Mouse (Mus musculus): ENCODE data around the gene Dtd1. TPM values are rescaled to one million over a fixed set of nuclear protein-coding genes. Genes with fewer than 3 reads are reported as not detected.
A peak's percentile ranks its signal among the peaks of the same experiment; 100 is the strongest.

The Dtd1 gene
- polyA plus RNA-seq, 1 experiment from 2014 or later: 27.9 TPM

DNA sequence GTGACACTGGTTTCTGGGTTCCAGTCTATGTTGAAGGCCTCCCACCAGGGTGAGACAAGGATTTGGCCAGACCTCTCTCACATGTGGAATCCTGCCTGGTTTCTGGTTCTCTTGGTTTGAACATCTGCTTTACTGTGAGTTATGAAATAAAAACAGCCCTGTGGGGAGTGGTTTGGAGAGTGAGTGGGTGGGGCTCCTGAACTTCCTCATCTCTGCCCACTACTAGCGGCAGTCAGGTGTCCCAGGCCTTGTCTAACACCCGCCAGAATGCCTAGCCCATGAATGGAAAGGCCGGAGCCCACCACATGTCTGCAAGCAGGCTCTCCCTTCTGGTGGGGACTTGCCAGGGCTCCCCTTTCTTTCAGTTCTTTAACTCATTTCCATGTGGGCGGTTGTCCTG is 42.3 kb downstream of the Dtd1 start:
- Histone ChIP-seq H3K27me3 (replicated peaks) (no peaks in the 10 kb centered on the region), H3K9me3 (no peaks in the 10 kb centered on the region), H3K9ac (no peak overlapping the region), H3K36me3 (no peaks in the 10 kb centered on the region), H3K27ac (replicated peaks) (no peak overlapping the region), H3K4me3 (no peak overlapping the region), H3K4me2 (no peak overlapping the region), H3K4me1 (peaks cover 6% of the 10 kb centered on the region)
- WGBS: 78% methylated on average over 4 of the region's 4 CpGs
- no peak for ATAC-seq (ENCODE audit: extremely low read depth, insufficient number of reproducible peaks, low FRiP score, low TSS enrichment)

GRCm38 (mm10) chr2:144646360-144646759 is 46.7 kb downstream of the Dtd1 start:
- ATAC-seq (ENCODE audit: extremely low read depth, insufficient number of reproducible peaks, low FRiP score, low TSS enrichment): no peak
- Histone ChIP-seq H3K27me3 (replicated peaks) (no peaks in the 10 kb centered on the region), H3K4me2 (no peak overlapping the region), H3K9me3 (no peaks in the 10 kb centered on the region), H3K27ac (replicated peaks) (no peak overlapping the region), H3K4me1 (peaks cover 6% of the 10 kb centered on the region), H3K9ac (no peak overlapping the region), H3K36me3 (no peaks in the 10 kb centered on the region), H3K4me3 (no peak overlapping the region)
- 82% methylated on average over 10 of the region's 10 CpGs for WGBS

DNA sequence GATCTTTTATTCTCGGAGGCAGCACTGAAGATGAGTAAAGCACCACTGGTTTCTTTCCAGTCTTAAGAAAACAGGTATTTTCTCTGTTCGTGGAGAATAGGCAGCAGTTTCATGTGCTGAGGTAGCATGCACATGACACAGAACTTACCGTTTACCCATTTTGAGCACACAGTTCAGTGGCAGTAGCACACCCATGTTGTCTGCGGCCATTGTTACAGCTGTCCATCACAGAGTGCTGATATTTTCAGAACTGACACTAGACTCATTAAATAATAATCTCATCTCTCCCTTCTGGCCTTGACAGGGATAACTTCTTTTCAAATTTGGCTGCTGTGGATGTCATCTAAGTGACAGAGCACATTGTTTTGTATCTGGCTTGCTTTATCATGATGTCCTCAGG is 47.5 kb downstream of the Dtd1 start:
- ATAC-seq (ENCODE audit: extremely low read depth, insufficient number of reproducible peaks, low FRiP score, low TSS enrichment): no peak
- H3K4me3 ChIP-seq: no peak overlapping the region
- WGBS: 80% methylated on average over 4 of the region's 4 CpGs
- H3K36me3 ChIP-seq: no peaks in the 10 kb centered on the region
- H3K27ac ChIP-seq (replicated peaks): no peak overlapping the region
- peaks cover 6% of the 10 kb centered on the region for H3K4me1 ChIP-seq
- no peak overlapping the region for H3K9ac ChIP-seq
- H3K4me2 ChIP-seq: no peak overlapping the region
- no peaks in the 10 kb centered on the region for H3K9me3 ChIP-seq
- no peaks in the 10 kb centered on the region for H3K27me3 ChIP-seq (replicated peaks)

DNA sequence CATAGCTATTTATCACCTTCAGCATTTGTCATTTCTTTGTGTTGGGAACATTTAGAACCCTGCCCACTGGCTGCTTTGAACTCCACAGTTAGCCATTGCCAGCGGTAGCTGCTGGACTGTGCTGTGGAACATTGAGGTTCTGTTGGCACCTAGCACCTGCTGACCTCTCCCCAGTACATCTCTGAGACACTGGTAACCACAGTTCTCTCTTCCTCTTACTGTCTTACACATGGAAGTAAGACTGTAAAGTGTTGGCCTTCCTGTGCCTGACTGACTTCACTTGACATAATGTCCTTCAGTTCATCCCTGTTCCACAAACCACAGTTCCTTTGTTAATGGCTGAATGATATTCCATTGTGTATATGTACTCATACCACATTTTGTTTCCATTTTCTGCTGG is 50.3 kb downstream of the Dtd1 start:
- Histone ChIP-seq H3K4me2 (no peak overlapping the region), H3K9ac (no peak overlapping the region), H3K4me1 (no peaks in the 10 kb centered on the region), H3K36me3 (no peaks in the 10 kb centered on the region), H3K4me3 (no peak overlapping the region), H3K27me3 (replicated peaks) (no peaks in the 10 kb centered on the region), H3K9me3 (no peaks in the 10 kb centered on the region), H3K27ac (replicated peaks) (no peak overlapping the region)
- 83% methylated on average over 1 of the region's 1 CpGs for whole genome bisulfite sequencing
- no peak for ATAC-seq (ENCODE audit: extremely low read depth, insufficient number of reproducible peaks, low FRiP score, low TSS enrichment)

- H3K9ac ChIP-seq: no peak overlapping the region
- no peak overlapping the region for H3K27ac ChIP-seq (replicated peaks)
- H3K36me3 ChIP-seq: no peaks in the 10 kb centered on the region
- H3K4me1 ChIP-seq: no peaks in the 10 kb centered on the region
- H3K4me3 ChIP-seq: no peak overlapping the region
- ATAC-seq (ENCODE audit: extremely low read depth, insufficient number of reproducible peaks, low FRiP score, low TSS enrichment): no peak
- 89% methylated on average over 4 of the region's 4 CpGs for WGBS
- H3K9me3 ChIP-seq: no peaks in the 10 kb centered on the region
- H3K27me3 ChIP-seq (replicated peaks): no peaks in the 10 kb centered on the region
- H3K4me2 ChIP-seq: no peak overlapping the region
These were observed 53.1 kb downstream of the Dtd1 start for GRCm38 (mm10) chr2:144652841-144653240.

- H3K27ac ChIP-seq (replicated peaks): no peak overlapping the region
- no peak overlapping the region for H3K4me3 ChIP-seq
- 82% methylated on average over 3 of the region's 3 CpGs for WGBS
- no peaks in the 10 kb centered on the region for H3K36me3 ChIP-seq
- H3K9ac ChIP-seq: no peak overlapping the region
- H3K4me1 ChIP-seq: no peaks in the 10 kb centered on the region
- ATAC-seq (ENCODE audit: extremely low read depth, insufficient number of reproducible peaks, low FRiP score, low TSS enrichment): no peak
- no peak overlapping the region for H3K4me2 ChIP-seq
- H3K27me3 ChIP-seq (replicated peaks): no peaks in the 10 kb centered on the region
- H3K9me3 ChIP-seq: no peaks in the 10 kb centered on the region
These were observed 55.6 kb downstream of the Dtd1 start for GRCm38 (mm10) chr2:144655307-144655706.

DNA sequence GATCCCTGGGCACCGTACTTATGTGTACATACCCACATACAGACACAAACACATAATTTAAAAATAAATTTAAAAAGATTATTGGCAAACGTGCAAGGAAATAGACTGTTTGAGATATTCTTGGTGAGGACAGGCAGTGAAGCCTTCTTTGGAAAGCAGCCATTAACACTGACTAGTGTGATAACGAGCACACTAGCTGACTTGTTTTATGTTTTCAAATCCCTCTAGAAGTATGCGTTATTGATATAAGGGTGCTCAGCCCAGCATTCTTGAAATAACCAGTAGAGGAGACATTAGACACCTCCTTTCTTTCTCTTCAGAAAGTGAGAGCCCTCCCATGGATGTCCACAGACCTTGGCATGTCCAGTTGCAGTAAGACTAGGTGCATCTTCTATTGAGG is 68.8 kb downstream of the Dtd1 start:
- Histone ChIP-seq H3K27me3 (replicated peaks) (no peaks in the 10 kb centered on the region), H3K9me3 (peaks cover 4% of the 10 kb centered on the region; the same call in 1 of the 2 replicates), H3K4me1 (peaks cover 8% of the 10 kb centered on the region; the same call in 1 of the 2 replicates), H3K36me3 (no peaks in the 10 kb centered on the region), H3K4me2 (no peak overlapping the region), H3K4me3 (no peak overlapping the region), H3K27ac (replicated peaks) (peak overlapping the region; percentile 36; the same call in 1 of the 2 replicates), H3K9ac (no peak overlapping the region)
- 53% methylated on average over 4 of the region's 4 CpGs for WGBS
- ATAC-seq (ENCODE audit: extremely low read depth, insufficient number of reproducible peaks, low FRiP score, low TSS enrichment): no peak

- WGBS: 73% methylated on average over 5 of the region's 5 CpGs
- no peaks in the 10 kb centered on the region for H3K27me3 ChIP-seq (replicated peaks)
These were observed 70.7 kb downstream of the Dtd1 start for GRCm38 (mm10) chr2:144670289-144670930.

GRCm38 (mm10) chr2:144672397-144672796 is 72.7 kb downstream of the Dtd1 start:
- H3K9me3 ChIP-seq: peaks cover 4% of the 10 kb centered on the region; the same call in 1 of the 2 replicates
- no peak for ATAC-seq (ENCODE audit: extremely low read depth, insufficient number of reproducible peaks, low FRiP score, low TSS enrichment)
- H3K36me3 ChIP-seq: no peaks in the 10 kb centered on the region
- 72% methylated on average over 5 of the region's 5 CpGs for WGBS
- H3K4me2 ChIP-seq: no peak overlapping the region
- peaks cover 22% of the 10 kb centered on the region for H3K4me1 ChIP-seq
- no peaks in the 10 kb centered on the region for H3K27me3 ChIP-seq (replicated peaks)
- no peak overlapping the region for H3K4me3 ChIP-seq
- no peak overlapping the region for H3K9ac ChIP-seq
- no peak overlapping the region for H3K27ac ChIP-seq (replicated peaks)

More at GRCm38 (mm10) chr2:144670289-144670930, 70.7 kb downstream of the Dtd1 start:
- Histone ChIP-seq H3K4me1 (peaks cover 8% of the 10 kb centered on the region; the same call in 1 of the 2 replicates), H3K36me3 (no peaks in the 10 kb centered on the region), H3K9ac (no peak overlapping the region), H3K4me2 (no peak overlapping the region), H3K27ac (replicated peaks) (no peak overlapping the region), H3K4me3 (no peak overlapping the region), H3K9me3 (peaks cover 4% of the 10 kb centered on the region; the same call in 1 of the 2 replicates)
- no peak for ATAC-seq (ENCODE audit: extremely low read depth, insufficient number of reproducible peaks, low FRiP score, low TSS enrichment)

GRCm38 (mm10) chr2:144676546-144677228 is 77.0 kb downstream of the Dtd1 start:
- no peak for ATAC-seq (ENCODE audit: extremely low read depth, insufficient number of reproducible peaks, low FRiP score, low TSS enrichment)

DNA sequence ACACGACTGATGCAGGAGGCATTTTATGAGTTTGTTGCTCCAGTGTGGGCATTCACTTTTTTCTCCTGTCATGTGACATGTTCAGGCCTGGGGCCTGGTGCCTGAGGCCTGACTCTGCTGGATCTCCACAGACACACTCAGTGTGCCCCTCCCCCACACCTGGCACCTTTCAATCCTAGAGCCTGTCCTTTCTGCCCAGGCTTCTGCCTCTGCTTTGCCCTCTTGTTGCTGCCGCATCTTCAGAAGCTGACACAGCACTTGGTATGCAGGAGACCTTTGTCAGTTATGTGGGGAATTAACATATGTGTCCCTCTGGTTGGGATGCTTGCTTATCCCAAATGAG is 77.5 kb downstream of the Dtd1 start:
- H3K27me3 ChIP-seq (replicated peaks): no peaks in the 10 kb centered on the region
- peaks cover 22% of the 10 kb centered on the region for H3K4me1 ChIP-seq
- no peak overlapping the region for H3K4me3 ChIP-seq
- ATAC-seq (ENCODE audit: extremely low read depth, insufficient number of reproducible peaks, low FRiP score, low TSS enrichment): no peak
- H3K9ac ChIP-seq: no peak overlapping the region
- no peak overlapping the region for H3K27ac ChIP-seq (replicated peaks)
- WGBS: 53% methylated on average over 2 of the region's 2 CpGs
- H3K4me2 ChIP-seq: no peak overlapping the region
- no peaks in the 10 kb centered on the region for H3K36me3 ChIP-seq
- no peaks in the 10 kb centered on the region for H3K9me3 ChIP-seq

More at GRCm38 (mm10) chr2:144676546-144677228, 77.0 kb downstream of the Dtd1 start:
- Histone ChIP-seq H3K9me3 (peaks cover 2% of the 10 kb centered on the region; the same call in 1 of the 2 replicates), H3K36me3 (no peaks in the 10 kb centered on the region), H3K4me1 (peaks cover 22% of the 10 kb centered on the region), H3K9ac (no peak overlapping the region), H3K27ac (replicated peaks) (no peak overlapping the region), H3K27me3 (replicated peaks) (no peaks in the 10 kb centered on the region), H3K4me3 (peak overlapping the region; percentile 8; the same call in 1 of the 2 replicates), H3K4me2 (peak overlapping the region; percentile 47)
- 38% methylated on average over 13 of the region's 13 CpGs for WGBS

DNA sequence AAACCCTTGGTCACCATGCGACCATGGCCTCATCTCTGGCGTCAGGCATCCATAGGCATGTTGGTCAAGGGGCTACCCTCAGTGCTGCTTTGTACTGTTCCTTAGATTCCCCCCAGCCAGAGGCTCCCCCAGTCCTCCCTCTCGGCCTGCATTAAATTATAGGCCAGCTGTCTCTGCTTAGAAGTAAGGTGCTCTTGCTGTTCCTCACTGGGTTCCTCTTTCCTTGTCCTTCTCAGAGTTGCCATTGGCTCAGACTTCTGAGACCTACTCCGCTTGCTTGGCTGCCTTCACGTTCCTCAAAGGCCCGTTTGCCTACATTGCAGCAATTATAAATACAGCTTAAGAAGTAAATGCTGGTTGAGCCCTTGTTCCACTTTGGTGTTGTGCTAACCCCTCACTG is 79.1 kb downstream of the Dtd1 start:
- no peak overlapping the region for H3K9ac ChIP-seq

More for the DNA sequence above, 79.1 kb downstream of the Dtd1 start:
- Histone ChIP-seq H3K36me3 (no peaks in the 10 kb centered on the region), H3K27me3 (replicated peaks) (no peaks in the 10 kb centered on the region), H3K4me2 (no peak overlapping the region), H3K4me3 (no peak overlapping the region), H3K27ac (replicated peaks) (no peak overlapping the region), H3K9me3 (no peaks in the 10 kb centered on the region), H3K4me1 (peaks cover 22% of the 10 kb centered on the region)
- no peak for ATAC-seq (ENCODE audit: extremely low read depth, insufficient number of reproducible peaks, low FRiP score, low TSS enrichment)
- 84% methylated on average over 6 of the region's 6 CpGs for WGBS
